Mouse (Mus musculus) liver, embryonic 14.5 days (tissue): ENCODE measurements at regions not wholly inside any gene's neighbourhood (a gene's known extent, or its start where the extent isn't known, plus 50 kb on each side); places are given as distances from the start of the nearest gene placed in this dataset.
A peak's percentile ranks its signal among the peaks of the same experiment; 100 is the strongest.

ENCODE experiments used
- ATAC-seq: fragments of 200-750 bp; cut with Nextera tagmentation; 2 replicates; pipeline ENCODE4 v1.8.0; 2017; ENCODE audit warnings: moderate number of reproducible peaks, mild to moderate bottlenecking, moderate library complexity; ENCODE audit not compliant: insufficient read depth
- DNase-seq, 3 experiments: peaks; one replicate each; pipeline ENCODE4 v3.0.0-alpha.2; 2012 to 2013; ENCODE audit warnings: low read depth in 3 of 3, low spot score in 3 of 3
- H3K27ac ChIP-seq: fragments of 300-500 bp; sonication (generic); 2 replicates; pipeline ENCODE4 v1.5.1; 2014; ENCODE audit warnings: moderate library complexity, mild to moderate bottlenecking, control low read depth, inconsistent platforms
- H3K27me3 ChIP-seq: fragments of 300-500 bp; sonication (generic); 2 replicates; pipeline ENCODE4 v1.6.1; 2014; ENCODE audit warnings: mild to moderate bottlenecking, low read length, moderate library complexity; ENCODE audit not compliant: control insufficient read depth, insufficient read depth
- H3K36me3 ChIP-seq: fragments of 300-500 bp; sonication (generic); replicated peaks from 2 replicates; pipeline ENCODE4 v1.6.1; 2014; ENCODE audit warnings: low read depth; ENCODE audit not compliant: control insufficient read depth, insufficient read depth
- H3K4me1 ChIP-seq, 2 experiments: fragments of 200-500 bp in 1 of 2; fragments of 300-500 bp in 1 of 2; sonication (generic) in 1 of 2; replicated peaks; 2 replicates each; pipeline ENCODE4 v1.6.1; 2012 to 2014; ENCODE audit warnings: antibody characterized with exemption in 1 of 2, inconsistent platforms in 1 of 2, low read length in 1 of 2; ENCODE audit not compliant: control insufficient read depth in 2 of 2, insufficient read depth in 2 of 2
- H3K4me2 ChIP-seq: fragments of 300-500 bp; sonication (generic); 2 replicates; pipeline ENCODE4 v1.6.1; 2014; ENCODE audit warnings: low read depth, mild to moderate bottlenecking, control low read depth, moderate library complexity
- H3K4me3 ChIP-seq, 2 experiments: fragments of 200-500 bp in 1 of 2; fragments of 300-500 bp in 1 of 2; sonication (generic) in 1 of 2; 2 replicates each; pipeline ENCODE4 v1.5.1; 2012 to 2014; ENCODE audit warnings: low read depth in 2 of 2, low read length in 2 of 2, mild to moderate bottlenecking in 2 of 2, control low read depth in 1 of 2, inconsistent platforms in 1 of 2, moderate library complexity in 1 of 2; ENCODE audit not compliant: insufficient read depth in 1 of 2
- H3K9ac ChIP-seq: fragments of 300-500 bp; sonication (generic); replicated peaks from 2 replicates; pipeline ENCODE4 v1.6.1; 2014; ENCODE audit warnings: mild to moderate bottlenecking, control low read depth, moderate library complexity
- H3K9me3 ChIP-seq: fragments of 300-500 bp; sonication (generic); 2 replicates; pipeline ENCODE4 v1.6.1; 2016; ENCODE audit warnings: low read length, mixed read lengths; ENCODE audit not compliant: control insufficient read depth
- CTCF ChIP-seq: IDR thresholded peaks from 2 replicates; pipeline ENCODE4 v1.5.1; 2016; ENCODE audit warnings: antibody characterized with exemption, low read depth, control low read depth
- EP300 ChIP-seq: IDR thresholded peaks from 2 replicates; pipeline ENCODE4 v1.6.1; 2016; ENCODE audit warnings: antibody characterized with exemption, low read depth
- WGBS: fragments of 180-500 bp; shearing (Covaris S2); extraction: QIAGEN DNeasy Blood & Tissue Kit; methylation state at CpG from one replicate; pipeline ENCODE4 v1.1.7; 2014; ENCODE audit not compliant: insufficient replicate concordance; 5-methylcytosine and 5-hydroxymethylcytosine counted together

DNA sequence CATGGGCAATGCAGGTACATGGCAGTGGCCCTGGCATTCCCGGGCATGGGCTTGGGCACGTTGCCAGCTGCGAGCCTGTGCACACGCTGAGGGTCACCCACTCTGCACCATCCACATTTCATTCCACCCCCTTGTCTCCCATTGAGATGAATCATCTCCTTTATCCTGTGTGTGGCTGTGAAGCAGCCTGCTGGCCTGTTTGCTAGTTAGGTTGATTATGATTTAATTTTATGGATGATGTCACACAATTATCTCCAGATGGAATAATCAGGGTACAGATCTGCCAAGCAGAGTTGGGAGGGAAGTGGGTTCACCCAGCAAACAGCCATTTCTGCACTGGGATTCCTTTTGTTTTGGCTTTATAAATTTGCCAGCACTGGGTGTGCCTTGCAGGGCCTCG, 314.1 kb upstream of the Tgfbr2 start:
- WGBS: 62% methylated on average over 5 of the region's 5 CpGs
- H3K4me3 ChIP-seq: no peak overlapping the region
- ATAC-seq (no peak), DNase-seq (no peak)
- no peaks in the 10 kb centered on the region for H3K9me3 ChIP-seq
- H3K4me2 ChIP-seq: no peak overlapping the region
- no peak overlapping the region for H3K27ac ChIP-seq
- TF ChIP-seq CTCF: no peak
- no peak for TF ChIP-seq EP300
- no peaks in the 10 kb centered on the region for H3K4me1 ChIP-seq
- H3K9ac ChIP-seq: no peak overlapping the region
- no peaks in the 10 kb centered on the region for H3K27me3 ChIP-seq
- H3K36me3 ChIP-seq: no peaks in the 10 kb centered on the region

DNA sequence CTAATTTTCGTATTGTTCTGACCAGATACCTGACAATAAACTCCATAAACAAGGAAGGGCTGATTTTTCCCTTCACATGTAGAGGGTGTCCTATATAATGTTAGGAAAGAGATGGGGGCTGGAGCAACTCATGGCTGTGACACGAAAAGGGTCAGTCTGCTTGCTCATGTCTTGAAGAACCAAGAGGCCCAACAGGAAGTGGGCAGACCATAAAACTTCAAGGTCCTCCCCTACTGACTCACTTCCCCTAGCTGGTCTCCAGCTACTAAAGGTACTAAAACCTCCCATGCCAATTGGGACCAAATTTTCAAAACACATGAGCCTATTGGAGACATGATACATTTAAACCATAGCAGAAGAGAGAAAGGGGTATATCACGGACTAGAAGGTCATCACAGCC, 302.1 kb upstream of the Tgfbr2 start:
- no peak for ATAC-seq

DNA sequence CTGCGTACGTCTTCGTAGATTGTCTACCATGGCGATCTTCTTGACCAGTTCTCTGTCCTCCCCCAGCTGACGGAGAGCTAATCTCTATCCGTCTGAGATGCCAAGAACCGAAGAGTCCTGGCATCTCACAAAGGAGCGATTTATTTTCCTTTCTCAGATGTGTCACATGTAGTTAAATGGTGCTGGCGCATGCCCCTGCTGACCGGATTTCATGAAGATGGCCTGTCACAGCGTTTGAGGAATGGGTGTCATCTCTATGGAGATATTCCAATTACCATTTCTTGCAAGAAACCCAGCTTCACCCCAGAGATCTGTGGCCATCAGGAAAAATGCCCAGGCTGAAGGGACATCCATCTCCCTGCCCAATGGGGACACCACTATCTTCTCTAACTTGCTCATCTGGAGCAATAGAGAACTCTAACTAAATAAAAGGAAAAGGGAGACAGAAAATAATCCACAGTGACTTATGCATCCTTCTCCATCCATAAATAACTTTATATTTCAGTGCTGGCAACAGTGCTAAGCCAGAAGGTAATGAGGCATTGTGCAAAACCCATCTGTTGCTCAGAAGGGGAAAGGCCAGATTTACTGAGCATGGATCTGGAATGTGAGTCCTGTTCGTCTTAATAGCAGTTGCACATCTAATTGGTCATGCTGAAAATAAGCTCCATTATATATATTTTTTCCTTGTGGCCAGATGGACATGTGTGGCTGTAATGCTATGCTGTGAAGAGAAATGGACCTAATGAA, 300.2 kb upstream of the Tgfbr2 start:
- TF ChIP-seq EP300: no peak
- no peak for TF ChIP-seq CTCF
- ATAC-seq: no peak
- no peaks in the 10 kb centered on the region for H3K9me3 ChIP-seq
- WGBS: 54% methylated on average over 12 of the region's 12 CpGs
- no peaks in the 10 kb centered on the region for H3K27me3 ChIP-seq
- no peaks in the 10 kb centered on the region for H3K36me3 ChIP-seq
- no peaks in the 10 kb centered on the region for H3K4me1 ChIP-seq
- H3K4me3 ChIP-seq: no peak overlapping the region
- no peak overlapping the region for H3K4me2 ChIP-seq
- H3K9ac ChIP-seq: no peak overlapping the region
- H3K27ac ChIP-seq: no peak overlapping the region
- DNase-seq: no peak

More for the DNA sequence above, 302.1 kb upstream of the Tgfbr2 start:
- DNase-seq: no peak
- no peak overlapping the region for H3K27ac ChIP-seq
- no peaks in the 10 kb centered on the region for H3K27me3 ChIP-seq
- no peaks in the 10 kb centered on the region for H3K4me1 ChIP-seq
- no peak overlapping the region for H3K4me3 ChIP-seq
- H3K9ac ChIP-seq: no peak overlapping the region
- TF ChIP-seq EP300: no peak
- no peak for TF ChIP-seq CTCF
- no peaks in the 10 kb centered on the region for H3K9me3 ChIP-seq
- WGBS: 35% methylated on average over 3 of the region's 3 CpGs
- no peaks in the 10 kb centered on the region for H3K36me3 ChIP-seq
- no peak overlapping the region for H3K4me2 ChIP-seq

DNA sequence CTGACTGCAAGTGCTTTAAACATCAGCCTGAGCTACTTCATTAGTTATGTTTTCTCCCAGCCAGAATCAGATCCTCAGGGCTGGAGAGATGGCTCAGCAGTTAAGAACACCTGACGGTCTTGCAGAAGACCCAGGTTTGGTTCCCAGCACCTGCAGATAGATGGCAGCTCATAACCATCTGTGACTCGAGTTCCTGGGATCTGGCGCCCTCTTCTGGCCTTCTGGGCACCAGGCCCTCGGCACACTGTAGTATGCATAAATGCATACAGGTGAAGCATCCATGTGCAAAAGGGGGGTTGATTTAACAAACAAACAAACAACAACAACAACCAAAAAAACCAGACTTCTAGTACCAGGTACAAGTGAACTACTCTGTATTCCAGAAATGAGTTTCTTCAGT, 297.7 kb upstream of the Tgfbr2 start:
- 54% methylated on average over 4 of the region's 4 CpGs for WGBS
- no peak overlapping the region for H3K9ac ChIP-seq
- H3K36me3 ChIP-seq: no peaks in the 10 kb centered on the region
- no peak overlapping the region for H3K27ac ChIP-seq
- no peaks in the 10 kb centered on the region for H3K9me3 ChIP-seq
- DNase-seq (no peak), ATAC-seq (no peak)
- TF ChIP-seq EP300 (no peak), CTCF (peak; percentile 40; the same call in 1 of the 2 replicates)
- no peak overlapping the region for H3K4me2 ChIP-seq
- H3K4me3 ChIP-seq: no peak overlapping the region
- H3K27me3 ChIP-seq: no peaks in the 10 kb centered on the region
- no peaks in the 10 kb centered on the region for H3K4me1 ChIP-seq

DNA sequence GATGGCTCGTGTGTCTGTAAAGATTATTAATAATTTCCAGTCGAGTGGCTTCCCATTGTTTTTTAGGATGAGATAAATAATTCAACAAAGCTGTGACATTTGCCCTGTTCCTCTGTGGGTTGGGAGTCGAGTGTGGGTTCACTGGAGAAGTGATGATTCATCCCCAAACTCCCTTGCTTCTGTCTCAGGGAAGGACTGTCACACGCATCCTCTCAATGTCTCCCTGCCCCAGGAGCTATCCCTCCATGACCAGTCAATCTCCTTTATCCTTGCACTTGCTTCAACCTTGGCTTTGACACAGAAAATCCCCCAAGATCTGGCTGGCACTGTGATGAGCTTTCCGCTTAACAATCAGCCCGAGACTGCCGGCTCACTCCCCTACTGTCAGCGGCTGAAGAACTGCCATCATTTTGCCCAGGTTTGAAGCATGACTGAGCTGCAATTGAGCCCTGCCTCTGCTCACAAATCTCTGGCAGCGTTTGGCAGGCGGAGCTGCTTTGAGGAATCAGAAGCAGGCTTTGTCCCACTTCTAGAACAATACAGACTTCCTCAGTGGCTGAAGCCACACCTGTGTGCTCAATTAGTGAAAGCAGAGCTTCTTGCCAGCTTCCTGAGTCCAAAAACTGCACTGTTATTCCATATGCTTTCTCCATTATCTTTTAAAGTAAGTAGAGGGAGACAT, 293.6 kb upstream of the Tgfbr2 start:
- Histone ChIP-seq H3K9me3 (no peaks in the 10 kb centered on the region), H3K9ac (no peak overlapping the region), H3K27ac (no peak overlapping the region), H3K4me1 (no peaks in the 10 kb centered on the region), H3K4me3 (no peak overlapping the region), H3K27me3 (no peaks in the 10 kb centered on the region), H3K36me3 (no peaks in the 10 kb centered on the region), H3K4me2 (no peak overlapping the region)
- no peak for ATAC-seq
- TF ChIP-seq CTCF (no peak), EP300 (no peak)
- 49% methylated on average over 10 of the region's 10 CpGs for WGBS
- no peak for DNase-seq
